14 mouse cellular contexts compared by ENCODE assay signal in genomic region chr8:79612298-79612697, GRCm38 (mm10). TPM values are rescaled to one million over a fixed set of nuclear protein-coding genes. Genes with fewer than 3 reads are reported as not detected.
DNase-seq lines count a peak whose midpoint lies in the region; ATAC-seq and TF ChIP-seq lines count a peak whose summit lies in the region.
"Had no signal": no experiment of that assay in that cellular context is flagged by ENCODE, and none has a peak within 500 bp of the region (broad histone marks: within the 10 kb centered on the region; RNA-seq: fewer than 3 reads in every experiment).

No protein-coding gene starts in this region.

- WGBS in heart, embryonic 10.5 days: 72% methylated on average over 6 of the region's 6 CpGs
- WGBS in heart, postnatal 0 days: 66% methylated on average over 6 of the region's 6 CpGs

- H3K36me3 ChIP-seq in heart, embryonic 10.5 days: no peaks in the 10 kb centered on the region
- no peaks in the 10 kb centered on the region for H3K36me3 ChIP-seq in heart, postnatal 0 days (replicated peaks; ENCODE audit: control insufficient read depth, insufficient read depth, low read length)
- H3K36me3 ChIP-seq: embryonic facial prominence, embryonic 13.5 days had no signal

- H3K9ac ChIP-seq in heart, postnatal 0 days (replicated peaks; ENCODE audit: low read depth, low read length): no peak overlapping the region
- H3K9ac ChIP-seq: embryonic facial prominence, embryonic 13.5 days had no signal

- H3K27me3 ChIP-seq in heart, embryonic 10.5 days (ENCODE audit: insufficient read depth, poor library complexity, severe bottlenecking): no peaks in the 10 kb centered on the region
- no peaks in the 10 kb centered on the region for H3K27me3 ChIP-seq in heart, postnatal 0 days (ENCODE audit: control insufficient read depth, insufficient read depth, low read length)
- H3K27me3 ChIP-seq: embryonic facial prominence, embryonic 13.5 days had no signal

- ATAC-seq in heart, postnatal 0 days (ENCODE audit: insufficient read depth, low read depth): no peak
- ATAC-seq: forebrain, embryonic 16.5 days had no signal

- TF ChIP-seq CTCF in heart, postnatal 0 days (IDR thresholded peaks at IDR 0.05; ENCODE audit: low read depth): no peak

- peak overlapping the region; percentile 78 for H3K27ac ChIP-seq in heart, embryonic 10.5 days
- peak overlapping the region; percentile 81 for H3K27ac ChIP-seq in heart, postnatal 0 days (ENCODE audit: low read depth)
- H3K27ac ChIP-seq: embryonic facial prominence, embryonic 13.5 days had no signal

- peak; percentile 55 for DNase-seq in heart, embryonic 10.5 days (ENCODE audit: low spot score)
- DNase-seq in heart, adult 8-10 months (ENCODE audit: low spot score): no peak
- no peak for DNase-seq in heart, postnatal 0 days (ENCODE audit: low spot score)
- no peak for DNase-seq in heart, postnatal 4 days
- DNase-seq in right cerebral cortex, adult 18-20 months: peak; percentile 6
- DNase-seq in right cerebral cortex, postnatal 14 days: no peak
- peak; percentile 55 for DNase-seq in telencephalon, adult 2 months (ENCODE audit: low read depth, low spot score)
- no peak for DNase-seq in cerebellum, adult 9-10 months
- DNase-seq: adrenal gland, adult 2 months; cerebellum, postnatal 10 days; gastrocnemius, postnatal 25 days; kidney, adult 11 months had no signal

- TF ChIP-seq EP300 in heart, postnatal 0 days (IDR thresholded peaks at IDR 0.05; ENCODE audit: low read depth): no peak

- H3K9me3 ChIP-seq in heart, embryonic 10.5 days: no peaks in the 10 kb centered on the region
- no peaks in the 10 kb centered on the region for H3K9me3 ChIP-seq in heart, postnatal 0 days (replicated peaks; ENCODE audit: control insufficient read depth, low read length)
- H3K9me3 ChIP-seq: embryonic facial prominence, embryonic 13.5 days had no signal

- no peak overlapping the region for H3K4me2 ChIP-seq in heart, postnatal 0 days (ENCODE audit: low read depth, low read length)
- H3K4me2 ChIP-seq: embryonic facial prominence, embryonic 13.5 days had no signal

- peaks cover 20% of the 10 kb centered on the region for H3K4me1 ChIP-seq in heart, embryonic 10.5 days
- peaks cover 18% of the 10 kb centered on the region for H3K4me1 ChIP-seq in heart, postnatal 0 days (ENCODE audit: control insufficient read depth, insufficient read depth)
- H3K4me1 ChIP-seq: embryonic facial prominence, embryonic 13.5 days had no signal

- no peak overlapping the region for H3K4me3 ChIP-seq in heart, embryonic 10.5 days
- H3K4me3 ChIP-seq in heart, postnatal 0 days (ENCODE audit: low read depth, low read length): no peak overlapping the region
- H3K4me3 ChIP-seq: embryonic facial prominence, embryonic 13.5 days had no signal

RNA-seq across cellular contexts. Expression of gene Otud4, which starts 27.1 kb away (rescaled TPM):
- polyA plus RNA-seq in heart, embryonic 10.5 days (2016; fragmentation: Nextera tagmentation; extraction: Ambion mirVana): 18.4 and 21.9 TPM in 2 replicates
- 10 to 100 TPM; 44.8 to 53.7 (median 46.0) TPM for total RNA-seq in heart, adult 8-10 months (2022)
- total RNA-seq in heart, postnatal 0 days (2014; rRNA removed; ENCODE audit: low replicate concordance): 30.3 and 32.7 TPM in 2 replicates
- 8.4 and 8.8 TPM in 2 replicates for polyA plus RNA-seq in heart, postnatal 0 days (2015; fragmentation: Nextera tagmentation; extraction: Ambion mirVana)
- 10 to 100 TPM; 44.6 to 50.3 TPM for total RNA-seq in heart, postnatal 4 days (2021)

Comparison
In these comparisons a context has a peak if more than half of its experiments do, and no peak if none do; other contexts are left out.
1. DNase-seq: peak in heart, embryonic 10.5 days (single experiment), right cerebral cortex, adult 18-20 months (single experiment) and telencephalon, adult 2 months (single experiment); none in heart, adult 8-10 months (single experiment), heart, postnatal 0 days (single experiment), heart, postnatal 4 days (single experiment), right cerebral cortex, postnatal 14 days (single experiment) and cerebellum, adult 9-10 months (single experiment).